Mouse (Mus musculus): ENCODE results near the gene Zfp945.

DNA sequence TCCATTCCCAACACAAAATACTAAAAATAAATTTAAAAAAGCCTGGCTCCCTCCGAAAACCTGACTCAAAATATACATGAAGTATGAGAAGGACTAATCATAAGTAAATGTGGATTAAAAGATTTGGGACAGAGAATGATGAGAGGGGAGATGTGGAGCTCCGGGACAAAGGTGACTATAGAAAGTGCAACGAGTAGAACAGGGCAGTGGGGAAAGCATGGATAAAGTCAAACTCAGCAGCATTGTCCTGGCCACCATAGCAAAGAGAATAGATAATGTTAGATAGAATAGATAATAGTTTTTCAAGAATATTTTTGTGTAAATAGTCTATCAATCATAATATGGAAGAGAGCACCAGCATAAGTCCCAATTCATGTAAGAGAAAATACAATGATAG, 48.7 kb downstream of the Zfp945 start:
- TF ChIP-seq CTCF (IDR thresholded peaks at IDR 0.05; ENCODE audit: control insufficient read depth, insufficient read depth, insufficient replicate concordance, low read depth, low read length) (no peak), POLR2A (IDR thresholded peaks at IDR 0.05; ENCODE audit: control insufficient read depth, low read depth, low read length) (no peak)

All from testis, adult 2 months (tissue).